Mouse (Mus musculus): ENCODE data around the gene 4930404H24Rik.

- TF ChIP-seq CTCF (IDR thresholded peaks at IDR 0.05; ENCODE audit: insufficient read depth, low read depth, low read length) (no peak), POLR2A (IDR thresholded peaks at IDR 0.05; ENCODE audit: insufficient read depth, low read depth, low read length) (no peak)
These were observed 46.3 kb downstream of the 4930404H24Rik start for GRCm38 (mm10) chr2:153538898-153539297.

Measured in olfactory bulb, adult 2 months (tissue).